Mouse (Mus musculus) B cell, adult 2 months (primary cell): ENCODE data around the gene Cc2d1a.

ENCODE experiments used
- DNase-seq, 2 experiments: peaks; one replicate each; pipeline ENCODE4 v3.0.0; 2022

The Cc2d1a gene

DNA sequence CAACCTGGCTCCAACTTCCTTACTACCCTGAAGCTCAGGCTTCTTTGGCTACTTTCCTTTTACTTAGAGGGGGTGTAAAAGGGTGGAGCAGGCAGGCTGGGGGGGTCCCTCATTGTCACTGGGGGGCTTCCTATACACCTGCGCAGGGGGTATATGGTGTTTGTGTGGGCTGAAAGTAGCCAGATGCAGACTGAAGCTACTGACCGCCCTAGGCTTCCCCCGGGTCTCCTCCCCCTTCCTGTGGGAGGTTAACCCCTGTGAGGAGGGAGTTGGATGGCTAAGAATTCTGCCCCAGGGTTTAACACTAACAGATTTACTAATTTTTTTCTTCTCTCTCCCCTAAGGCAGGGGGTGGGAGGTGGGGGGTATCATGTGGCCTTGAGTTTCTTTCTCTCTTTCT lies 28.8 kb upstream of the Cc2d1a start:
- DNase-seq, result no peak

- peak; percentile 42 to 46 for DNase-seq
Measured at GRCm38 (mm10) chr8:84173861-84174260, 26.1 kb upstream of the Cc2d1a start.

DNA sequence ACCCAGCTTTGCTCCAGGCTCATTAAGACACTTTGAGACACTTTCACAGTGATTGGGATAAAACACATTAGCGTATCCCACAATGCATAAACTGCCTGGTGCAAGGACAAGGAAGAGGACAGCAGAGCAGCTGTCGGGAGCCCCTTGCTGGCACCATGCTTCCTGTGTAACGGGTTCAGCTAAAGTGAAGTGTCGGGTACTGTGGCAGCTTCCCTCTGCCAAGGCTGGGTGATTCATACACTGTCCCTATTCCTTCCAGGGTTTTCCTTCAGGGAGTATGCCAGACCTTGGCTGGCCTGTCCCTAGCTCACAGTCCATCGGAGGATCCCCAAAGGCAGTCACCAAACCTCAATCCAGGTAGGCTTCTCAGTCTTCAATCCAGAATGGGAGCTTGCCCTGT lies 22.4 kb upstream of the Cc2d1a start:
- DNase-seq, result no peak

GRCm38 (mm10) chr8:84167696-84168095 lies 20.0 kb upstream of the Cc2d1a start:
- DNase-seq, result no peak

DNA sequence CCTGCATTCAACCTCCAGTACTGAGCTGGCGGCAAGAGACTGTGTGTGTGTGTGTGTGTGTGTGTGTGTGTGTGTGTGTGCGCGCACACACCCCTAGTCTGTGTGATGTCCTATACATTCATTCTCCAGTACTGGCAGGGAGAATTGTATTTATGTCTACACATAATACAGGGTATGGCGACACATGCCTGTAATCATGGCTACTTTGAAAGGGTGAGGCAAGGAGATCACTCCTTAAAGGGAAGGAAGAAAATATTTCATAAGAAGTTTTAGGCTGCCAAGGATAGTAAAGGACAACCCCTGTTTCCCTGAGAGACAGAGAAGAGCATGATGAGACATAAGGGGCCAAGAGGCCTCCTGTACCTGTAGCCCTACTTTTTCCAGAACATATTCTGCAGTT lies 9.9 kb upstream of the Cc2d1a start:
- DNase-seq, result no peak

DNA sequence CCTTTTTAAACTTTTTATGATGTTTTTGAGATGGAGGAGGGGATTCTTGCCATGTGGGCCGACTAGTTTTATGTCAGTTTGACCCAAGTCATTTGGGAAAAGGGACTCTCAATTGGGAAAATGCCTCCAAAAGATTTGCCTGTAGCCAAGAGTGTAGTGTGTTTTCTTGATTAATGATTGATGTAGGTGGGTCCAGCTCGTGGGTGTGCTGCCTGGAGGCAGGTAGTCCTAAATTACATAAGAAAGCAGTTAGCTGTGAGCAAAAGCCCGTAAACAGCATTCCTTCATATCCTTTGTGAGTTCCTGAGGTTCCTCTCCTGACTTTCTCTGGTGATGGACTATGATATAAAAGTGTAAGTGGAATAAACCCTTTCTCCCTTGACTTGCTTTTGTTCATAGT lies 1.4 kb upstream of the Cc2d1a start:
- no peak for DNase-seq

GRCm38 (mm10) chr8:84148531-84148850 lies 755 bp upstream of the Cc2d1a start:
- DNase-seq, result no peak

GRCm38 (mm10) chr8:84147324-84147766 lies 391 bp downstream of the Cc2d1a start:
- DNase-seq, result no peak

GRCm38 (mm10) chr8:84144636-84145245 lies 3.0 kb downstream of the Cc2d1a start:
- no peak for DNase-seq

DNA sequence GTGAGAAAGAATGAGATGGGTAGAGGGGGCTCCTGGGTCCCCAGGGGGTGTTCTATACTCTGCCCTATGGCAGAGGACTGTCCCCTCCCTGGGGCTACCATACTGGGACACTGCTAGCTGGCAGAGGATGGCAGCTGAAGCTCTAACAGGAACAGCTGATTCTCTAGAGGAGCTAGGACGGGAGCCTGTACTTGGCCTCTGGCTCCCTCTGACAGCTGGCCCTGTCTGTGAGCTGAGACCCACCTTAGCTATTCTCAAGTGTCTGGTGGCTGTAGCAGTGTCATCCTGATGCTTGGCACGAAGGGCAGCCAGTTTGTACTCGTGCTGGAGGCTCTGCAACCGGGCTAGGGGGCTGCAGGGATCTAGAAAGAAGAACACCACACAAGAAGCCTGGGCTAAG lies 6.9 kb downstream of the Cc2d1a start:
- no peak for DNase-seq

GRCm38 (mm10) chr8:84137848-84138247 lies 9.9 kb downstream of the Cc2d1a start:
- DNase-seq, result no peak

- no peak for DNase-seq
Measured at GRCm38 (mm10) chr8:84132225-84132624, 15.5 kb downstream of the Cc2d1a start.

GRCm38 (mm10) chr8:84130806-84131205 lies 16.9 kb downstream of the Cc2d1a start:
- no peak for DNase-seq

DNA sequence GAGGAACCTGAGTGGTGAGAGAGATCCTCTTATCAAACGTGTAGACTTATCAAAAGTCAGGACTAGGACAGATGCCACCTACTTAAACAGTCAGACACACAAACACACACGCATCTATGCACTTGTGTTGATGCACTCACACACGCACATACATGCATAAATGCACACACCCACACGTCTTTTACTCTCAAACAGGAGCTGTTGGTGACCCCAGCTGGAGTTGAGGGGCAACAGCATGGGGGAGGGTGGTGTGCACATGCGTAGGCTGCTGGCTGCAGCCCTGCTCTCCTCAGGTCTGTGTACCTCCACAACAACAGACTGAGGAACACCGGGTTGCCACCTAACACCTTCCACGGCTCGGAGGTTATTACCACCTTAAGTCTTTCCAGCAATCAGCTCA lies 19.5 kb downstream of the Cc2d1a start:
- no peak for DNase-seq

DNA sequence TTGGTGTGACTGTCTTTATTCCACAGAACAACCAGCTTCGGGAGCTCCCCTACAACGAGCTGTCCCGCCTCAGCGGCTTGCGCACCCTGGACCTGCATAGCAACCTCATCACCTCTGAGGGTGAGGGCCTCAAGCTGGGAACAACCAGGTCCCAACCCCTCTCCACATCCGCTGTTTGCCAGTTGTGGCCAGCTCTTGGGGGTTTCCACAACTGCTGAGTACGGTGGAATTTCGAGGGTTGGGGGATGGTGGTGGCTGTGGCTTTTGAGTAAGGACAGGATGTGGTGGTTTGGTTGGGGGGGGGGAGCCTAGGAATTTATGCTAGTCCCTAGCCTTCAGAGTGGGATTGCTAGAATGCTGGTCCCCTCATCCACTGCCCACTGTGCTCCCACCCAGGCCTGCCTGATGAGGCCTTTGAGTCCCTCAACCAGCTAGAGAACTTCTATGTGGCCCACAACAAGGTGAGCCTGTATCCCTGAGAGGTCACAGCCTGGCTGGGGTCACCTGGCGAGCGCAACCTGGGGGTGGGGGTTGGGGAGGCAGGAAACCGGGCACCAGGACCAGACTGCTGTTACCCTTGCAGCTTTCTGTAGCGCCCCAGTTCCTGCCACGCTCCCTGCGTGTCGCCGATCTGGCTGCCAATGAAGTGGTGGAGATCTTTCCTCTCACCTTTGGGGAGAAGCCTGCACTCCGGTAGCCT lies 20.4 kb downstream of the Cc2d1a start:
- DNase-seq, result no peak

DNA sequence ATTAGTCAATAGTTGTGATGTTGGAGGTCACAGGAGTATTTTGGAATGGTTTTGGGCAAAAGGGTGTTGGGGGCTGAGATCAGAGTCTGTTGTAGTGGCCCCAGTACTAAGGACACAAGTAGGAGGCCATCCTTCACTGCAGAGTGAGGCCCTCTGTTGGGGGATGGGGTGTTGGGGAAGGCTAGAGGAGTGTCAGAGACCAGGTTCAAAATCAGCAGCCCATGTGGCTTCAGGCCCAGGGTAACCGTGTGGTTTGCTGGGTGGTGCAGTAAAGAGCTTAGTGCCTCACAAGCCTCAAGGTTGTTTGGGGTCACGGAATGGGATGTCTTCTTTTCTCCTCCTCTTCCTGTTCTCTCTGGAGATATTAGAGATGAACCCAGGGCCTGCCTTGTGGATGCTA lies 21.0 kb downstream of the Cc2d1a start:
- DNase-seq, result no peak

DNA sequence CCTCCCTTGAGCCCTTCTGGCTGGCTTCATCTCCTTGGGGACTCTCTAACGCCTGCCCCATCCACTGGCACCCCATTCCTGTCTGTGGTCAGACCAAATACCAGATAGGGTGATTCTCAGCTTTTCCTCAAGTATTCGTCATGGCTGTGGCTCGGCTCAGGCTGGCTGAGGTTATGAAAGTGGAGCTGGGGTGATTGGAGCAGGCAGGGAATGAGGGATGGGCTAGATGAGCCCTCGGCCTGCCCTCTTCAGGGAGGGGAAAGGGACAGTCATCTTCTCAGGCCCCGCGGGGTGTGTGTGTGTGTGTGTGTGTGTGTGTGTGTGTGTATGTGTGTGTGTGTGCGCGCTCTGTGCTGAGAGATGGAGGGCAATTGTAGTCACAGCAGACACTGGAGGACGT lies 22.1 kb downstream of the Cc2d1a start, which contains the start of gene Podnl1:
Gene Podnl1, plus strand, starts transcription at position 334 of the 400 bp plus-strand sequence.
- DNase-seq, result no peak

DNA sequence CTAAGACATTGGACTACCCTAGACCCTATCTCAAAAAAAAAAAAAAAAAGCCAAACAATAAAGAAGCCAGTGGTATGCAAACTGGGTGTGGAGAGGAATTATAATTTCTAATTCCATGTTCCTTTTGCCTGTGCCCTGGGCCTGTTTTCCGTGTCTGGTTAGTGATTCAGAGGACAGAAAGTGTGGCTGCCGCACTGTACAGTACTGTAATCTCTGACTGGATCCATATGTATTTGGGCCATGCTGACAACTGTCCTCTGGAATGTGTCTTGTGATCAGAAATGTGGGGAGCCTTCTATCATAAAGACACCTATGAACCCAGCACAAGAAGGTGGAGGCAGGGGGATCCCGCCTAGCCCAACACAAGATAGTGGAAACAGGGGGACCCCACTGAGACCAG lies 25.6 kb downstream of the Cc2d1a start:
- no peak for DNase-seq

- no peak for DNase-seq
Measured at GRCm38 (mm10) chr8:84115646-84116045, 32.1 kb downstream of the Cc2d1a start.

GRCm38 (mm10) chr8:84106216-84107040 lies 41.3 kb downstream of the Cc2d1a start:
- no peak for DNase-seq

- DNase-seq, result no peak
Measured at GRCm38 (mm10) chr8:84105676-84106075, 42.1 kb downstream of the Cc2d1a start.

DNA sequence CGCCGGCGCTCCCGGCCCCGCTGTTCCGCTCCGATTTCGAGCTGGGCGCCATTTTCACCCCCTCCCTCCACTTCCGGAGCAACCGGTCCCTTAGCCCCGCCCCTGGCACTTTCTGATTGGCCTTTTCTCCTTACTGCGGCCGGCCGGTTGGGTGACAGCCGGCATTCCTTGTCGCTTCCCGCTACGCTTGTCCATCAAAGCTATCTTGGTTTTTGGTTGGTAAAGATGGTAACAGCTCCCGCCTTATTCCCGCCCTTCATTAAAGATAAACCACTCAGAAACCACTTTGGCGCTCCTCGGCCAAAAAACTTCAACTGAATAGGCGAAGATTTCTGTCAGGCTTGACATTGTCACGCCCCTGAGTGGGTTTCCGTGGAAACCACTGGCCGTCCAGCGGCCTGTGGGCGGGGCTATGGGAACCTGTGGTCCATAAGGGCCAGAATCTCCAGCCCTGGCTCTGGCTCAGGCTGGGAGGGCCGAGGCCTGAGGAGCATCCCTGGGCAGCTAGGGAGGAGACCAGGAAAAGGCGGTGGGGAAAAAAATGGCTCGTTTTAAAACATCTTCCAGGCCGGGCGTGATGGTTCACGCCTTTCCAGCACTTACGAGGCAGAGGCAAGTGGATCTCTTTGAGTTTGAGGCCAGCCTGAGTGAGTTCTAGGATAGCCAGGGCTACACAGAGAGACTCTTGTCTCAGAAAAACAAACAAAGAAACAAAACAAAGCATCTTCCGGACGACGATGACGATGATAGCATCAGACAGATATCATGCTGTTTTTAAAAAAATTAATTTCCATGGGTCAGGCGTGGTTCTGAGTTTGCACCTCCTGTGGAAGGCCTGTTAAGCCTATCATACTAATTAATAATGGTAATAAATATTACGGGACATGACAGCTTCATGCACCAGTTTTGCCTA lies 42.8 kb downstream of the Cc2d1a start, which contains the start of gene Dcaf15:
Gene Dcaf15, minus strand, starts transcription at position 72 of the 913 bp plus-strand sequence.
- peak; percentile 96 to 98 for DNase-seq

DNA sequence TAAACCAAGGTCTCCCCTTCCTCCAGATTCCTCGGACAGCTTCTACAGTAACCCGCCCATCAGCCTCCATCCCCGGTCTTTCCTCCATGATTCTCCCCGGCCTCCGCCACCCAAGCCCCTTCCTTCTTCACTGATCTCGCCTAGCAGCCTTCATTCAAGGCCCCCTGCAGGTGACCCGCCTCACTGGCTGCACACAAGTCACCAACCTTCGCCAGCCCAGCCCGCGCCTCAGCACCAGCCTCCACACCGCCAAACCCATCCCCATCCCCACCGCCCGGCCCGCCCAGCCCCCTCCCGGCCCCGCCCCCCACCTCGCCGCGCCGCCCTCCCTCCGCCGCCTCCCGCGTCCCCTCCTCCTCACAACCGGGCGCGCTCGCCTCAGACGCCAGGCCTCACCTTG lies 43.5 kb downstream of the Cc2d1a start:
- peak; percentile 66 to 67 for DNase-seq
